In the genomic region with DNA sequence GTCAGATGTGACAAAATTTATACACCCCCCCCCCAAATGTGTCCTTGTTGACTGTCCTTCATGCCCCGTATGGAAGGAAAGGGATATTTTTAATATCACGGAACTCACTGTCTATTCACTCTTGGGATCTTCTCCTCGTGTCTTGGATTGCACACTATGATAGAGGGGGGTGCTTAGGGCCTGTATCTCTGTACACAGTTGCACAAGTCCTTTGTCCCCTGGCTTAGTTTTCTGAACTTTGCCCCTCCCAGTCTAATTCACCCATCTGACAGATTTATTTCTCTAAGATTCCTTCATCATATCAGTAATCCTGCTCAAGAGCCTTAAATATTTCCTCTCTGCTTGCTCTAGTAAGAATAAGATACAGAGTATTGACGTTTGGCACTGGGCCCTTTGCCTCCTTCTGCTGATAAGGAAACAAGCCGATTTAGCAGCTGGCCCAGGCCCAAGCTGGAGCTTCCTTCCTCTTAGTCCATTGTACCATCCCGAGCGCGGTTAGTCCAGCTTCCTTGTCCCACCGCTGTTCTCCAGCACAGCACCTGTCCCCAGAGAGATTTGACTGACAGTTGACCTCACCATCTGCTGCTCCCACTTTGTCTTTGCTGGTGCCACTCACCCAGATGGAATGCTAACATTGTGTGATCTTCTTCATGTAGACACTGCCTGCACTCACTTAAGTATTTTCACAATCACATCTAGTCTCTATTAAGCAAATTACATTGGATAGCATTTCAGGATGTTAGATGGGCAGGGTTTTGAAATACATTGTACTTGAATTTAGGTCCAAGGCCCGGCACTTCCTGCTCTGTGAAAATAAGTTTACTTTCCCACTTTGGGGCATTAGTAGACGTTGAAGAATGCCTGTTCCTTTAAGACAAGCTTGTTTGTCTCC, we compare ENCODE assay signal across 9 mouse cellular contexts.
DNase-seq lines count a peak whose midpoint lies in the region; ATAC-seq and TF ChIP-seq lines count a peak whose summit lies in the region.
"Had no signal": no experiment of that assay in that cellular context is flagged by ENCODE, and none has a peak within 500 bp of the region (broad histone marks: within the 10 kb centered on the region; RNA-seq: fewer than 3 reads in every experiment).

No protein-coding gene starts in this region.

- 0 out of 4 replicates have a peak, but pooled peaks of 1 of the 2 experiments have one; percentile 18 for TF ChIP-seq EP300 in MEL (IDR thresholded peaks at IDR 0.05; ENCODE audit: low read depth in 1 of 2, low read length in 2 of 2)

- no peak for TF ChIP-seq RAD21 in MEL (IDR thresholded peaks at IDR 0.05; ENCODE audit: low read depth, low read length)

- no peak for TF ChIP-seq POLR2A in MEL (IDR thresholded peaks at IDR 0.05; ENCODE audit: control insufficient read depth in 1 of 2, insufficient read depth in 1 of 2, low read depth in 1 of 2, low read length in 2 of 2, poor library complexity in 1 of 2)

- DNase-seq in cerebellum, postnatal 25 days: peak; percentile 28 to 49
- no peak for DNase-seq in cerebellum, adult 11-12 months
- DNase-seq in MEL (ENCODE audit: low read depth, low spot score): peak; percentile 80
- DNase-seq in forebrain, postnatal 0 days: no peak
- peak; percentile 41 for DNase-seq in hindbrain, embryonic 10.5 days (ENCODE audit: low spot score)
- peak; percentile 30 for DNase-seq in layer of hippocampus, adult 9-10 months (ENCODE audit: low spot score)
- DNase-seq in ovary, adult 18-20 months (ENCODE audit: low spot score): peak; percentile 66

- no peaks in the 10 kb centered on the region for H3K27me3 ChIP-seq in MEL (ENCODE audit: control insufficient read depth in 1 of 2, insufficient read depth in 2 of 2, low read length in 2 of 2)
- no peaks in the 10 kb centered on the region for H3K27me3 ChIP-seq in forebrain, postnatal 0 days (ENCODE audit: insufficient read depth, low read length)
- H3K27me3 ChIP-seq in hindbrain, embryonic 10.5 days (ENCODE audit: insufficient read depth, poor library complexity, severe bottlenecking): no peaks in the 10 kb centered on the region
- H3K27me3 ChIP-seq: limb, embryonic 12.5 days had no signal

- TF ChIP-seq CTCF in MEL (IDR thresholded peaks at IDR 0.05 in 2 of 3, conservative IDR thresholded peaks at IDR 0.05 in 1 of 3; ENCODE audit: control insufficient read depth in 1 of 3, insufficient read depth in 1 of 3, low read depth in 2 of 3, low read length in 3 of 3, poor library complexity in 1 of 3, severe bottlenecking in 1 of 3): no peak
- TF ChIP-seq CTCF in forebrain, postnatal 0 days (IDR thresholded peaks at IDR 0.05; ENCODE audit: low read depth): no peak

- peaks cover 0 to 10% of the 10 kb centered on the region in 2 experiments; a peak in 1 of 4 replicates for H3K4me1 ChIP-seq in MEL (ENCODE audit: control insufficient read depth in 1 of 2, insufficient read depth in 2 of 2, low read length in 2 of 2)
- 0 out of 2 replicates have a peak, but pooled peaks cover 4% of the 10 kb centered on the region for H3K4me1 ChIP-seq in forebrain, postnatal 0 days (ENCODE audit: insufficient read depth)
- H3K4me1 ChIP-seq in hindbrain, embryonic 10.5 days (replicated peaks): peaks cover 13% of the 10 kb centered on the region
- H3K4me1 ChIP-seq: limb, embryonic 12.5 days had no signal

- no peak overlapping the region for H3K4me2 ChIP-seq in forebrain, postnatal 0 days (ENCODE audit: low read depth)
- H3K4me2 ChIP-seq: limb, embryonic 12.5 days had no signal

- ATAC-seq in forebrain, postnatal 0 days: peak; percentile 25; the same call in 1 of the 2 replicates
- no peak for ATAC-seq in activated CD4-positive, CD25-positive, alpha-beta regulatory T cell, adult 4 months

- no peak overlapping the region for H3K4me3 ChIP-seq in MEL (ENCODE audit: control insufficient read depth in 1 of 2, insufficient read depth in 1 of 2, low read depth in 2 of 2, low read length in 2 of 2)
- H3K4me3 ChIP-seq in forebrain, postnatal 0 days (ENCODE audit: low read depth, low read length): no peak overlapping the region
- no peak overlapping the region for H3K4me3 ChIP-seq in hindbrain, embryonic 10.5 days
- H3K4me3 ChIP-seq: limb, embryonic 12.5 days had no signal

- WGBS in forebrain, postnatal 0 days: 61% methylated on average over 11 of the region's 11 CpGs
- 70% methylated on average over 11 of the region's 11 CpGs for WGBS in hindbrain, embryonic 10.5 days

- no peaks in the 10 kb centered on the region; a peak in 1 of 4 replicates for H3K36me3 ChIP-seq in MEL (ENCODE audit: control insufficient read depth in 1 of 2, insufficient read depth in 2 of 2, low read length in 2 of 2)
- no peaks in the 10 kb centered on the region for H3K36me3 ChIP-seq in forebrain, postnatal 0 days (ENCODE audit: insufficient read depth)
- H3K36me3 ChIP-seq in hindbrain, embryonic 10.5 days: no peaks in the 10 kb centered on the region
- H3K36me3 ChIP-seq: limb, embryonic 12.5 days had no signal

- H3K27ac ChIP-seq in MEL (ENCODE audit: control insufficient read depth, low read depth, low read length): no peak overlapping the region
- no peak overlapping the region for H3K27ac ChIP-seq in forebrain, postnatal 0 days (ENCODE audit: low read depth, low read length)
- H3K27ac ChIP-seq in hindbrain, embryonic 10.5 days: peak overlapping the region; percentile 50
- H3K27ac ChIP-seq: limb, embryonic 12.5 days had no signal

- no peaks in the 10 kb centered on the region for H3K9me3 ChIP-seq in MEL (replicated peaks; ENCODE audit: insufficient read depth, low read length)
- H3K9me3 ChIP-seq in forebrain, postnatal 0 days (ENCODE audit: low read length): no peaks in the 10 kb centered on the region
- H3K9me3 ChIP-seq in hindbrain, embryonic 10.5 days: no peaks in the 10 kb centered on the region
- H3K9me3 ChIP-seq: limb, embryonic 12.5 days had no signal

- no peak overlapping the region for H3K9ac ChIP-seq in MEL (ENCODE audit: control insufficient read depth, low read depth, low read length, poor library complexity, severe bottlenecking)
- no peak overlapping the region for H3K9ac ChIP-seq in forebrain, postnatal 0 days
- H3K9ac ChIP-seq: limb, embryonic 12.5 days had no signal

- no peaks in the 10 kb centered on the region for H3K79me2 ChIP-seq in MEL (ENCODE audit: control insufficient read depth, insufficient read depth, low read length, poor library complexity)

TF ChIP-seq in MEL, 35 proteins besides CTCF, POLR2A, EP300 and RAD21:
- TF ChIP-seq ETS1 (IDR thresholded peaks at IDR 0.05; ENCODE audit: low read depth, low read length): 0 out of 2 replicates have a peak, but pooled peaks have one; percentile 16
- TF ChIP-seq SMC3 (IDR thresholded peaks at IDR 0.05; ENCODE audit: low read depth, low read length): no peak
- no peak; the same call in 1 of the 2 replicates for TF ChIP-seq MXI1 (IDR thresholded peaks at IDR 0.05; ENCODE audit: low read depth, low read length)
- no peak for TF ChIP-seq CHD1 (IDR thresholded peaks at IDR 0.05; ENCODE audit: low read depth, low read length)
- TF ChIP-seq GATA1 (IDR thresholded peaks at IDR 0.05; ENCODE audit: low read depth, low read length): peak; percentile 60
- TF ChIP-seq RCOR1 (IDR thresholded peaks at IDR 0.05; ENCODE audit: low read depth, low read length): peak; percentile 90
- no peak for TF ChIP-seq TCF12 (IDR thresholded peaks at IDR 0.05; ENCODE audit: low read depth, low read length)
- no peak for TF ChIP-seq MAX (IDR thresholded peaks at IDR 0.05; ENCODE audit: low read length)
- TF ChIP-seq HCFC1 (IDR thresholded peaks at IDR 0.05; ENCODE audit: low read depth, low read length): no peak

Comparison
In these comparisons a context has a peak if more than half of its experiments do, and no peak if none do; other contexts are left out.
1. DNase-seq: peak in cerebellum, postnatal 25 days (2 of 2), MEL (single experiment), hindbrain, embryonic 10.5 days (single experiment), layer of hippocampus, adult 9-10 months (single experiment) and ovary, adult 18-20 months (single experiment); none in cerebellum, adult 11-12 months (single experiment) and forebrain, postnatal 0 days (single experiment).